Mouse (Mus musculus): Measurements from ENCODE around the gene Gucy1a1.

The Gucy1a1 gene

GRCm38 (mm10) chr3:82074201-82074851 lies 71.3 kb downstream of the Gucy1a1 start, which contains the start of gene Gucy1b1:
Gene Gucy1b1 (minus strand): TSS chr3:82074689.
- DNase-seq (ENCODE audit: low spot score in 2 of 2) = peak; percentile 88 to 89

DNA sequence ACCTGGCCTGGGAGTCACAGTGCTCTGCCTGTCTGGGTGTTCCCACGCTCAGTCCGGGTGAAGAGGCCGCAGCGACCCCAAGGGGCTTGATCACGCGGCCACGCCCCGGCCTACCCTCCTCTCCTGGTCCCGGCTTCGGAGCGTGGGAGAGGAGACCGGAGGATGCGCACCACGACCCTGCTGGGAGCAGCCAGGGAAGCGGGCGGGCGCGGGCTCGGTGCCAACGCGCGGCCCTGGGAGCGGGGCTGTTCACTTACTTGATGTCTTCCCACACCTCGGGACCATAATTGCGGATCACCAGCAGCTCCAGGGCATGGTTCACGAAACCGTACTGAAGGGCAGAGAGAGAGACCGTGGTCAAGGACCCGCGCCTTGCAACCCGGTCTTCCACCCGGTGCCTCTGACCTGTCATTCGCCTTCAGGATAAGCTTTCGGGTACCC lies 71.8 kb downstream of the Gucy1a1 start:
- DNase-seq (ENCODE audit: low spot score in 2 of 2) = peak; percentile 78

DNA sequence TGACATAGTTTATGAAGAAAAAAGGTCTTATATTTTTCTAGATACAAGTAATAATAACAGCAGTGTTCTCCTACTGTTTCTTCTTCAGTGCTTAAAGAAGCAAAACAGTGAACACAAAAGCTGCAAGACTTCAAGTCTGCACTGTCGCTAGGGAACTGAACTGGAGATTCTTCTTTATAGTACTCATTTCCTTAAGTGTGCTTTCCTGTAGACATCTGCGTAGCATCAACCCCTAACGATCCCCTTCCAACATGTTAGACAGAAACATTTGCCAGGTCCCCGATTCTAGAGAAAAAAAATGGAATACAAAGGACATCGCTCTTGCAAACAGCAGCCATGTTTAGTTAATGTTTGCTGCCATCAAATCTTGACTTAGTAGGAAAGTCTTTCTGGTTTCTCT lies 77.8 kb downstream of the Gucy1a1 start:
- no peak for DNase-seq (ENCODE audit: low spot score in 2 of 2)

DNA sequence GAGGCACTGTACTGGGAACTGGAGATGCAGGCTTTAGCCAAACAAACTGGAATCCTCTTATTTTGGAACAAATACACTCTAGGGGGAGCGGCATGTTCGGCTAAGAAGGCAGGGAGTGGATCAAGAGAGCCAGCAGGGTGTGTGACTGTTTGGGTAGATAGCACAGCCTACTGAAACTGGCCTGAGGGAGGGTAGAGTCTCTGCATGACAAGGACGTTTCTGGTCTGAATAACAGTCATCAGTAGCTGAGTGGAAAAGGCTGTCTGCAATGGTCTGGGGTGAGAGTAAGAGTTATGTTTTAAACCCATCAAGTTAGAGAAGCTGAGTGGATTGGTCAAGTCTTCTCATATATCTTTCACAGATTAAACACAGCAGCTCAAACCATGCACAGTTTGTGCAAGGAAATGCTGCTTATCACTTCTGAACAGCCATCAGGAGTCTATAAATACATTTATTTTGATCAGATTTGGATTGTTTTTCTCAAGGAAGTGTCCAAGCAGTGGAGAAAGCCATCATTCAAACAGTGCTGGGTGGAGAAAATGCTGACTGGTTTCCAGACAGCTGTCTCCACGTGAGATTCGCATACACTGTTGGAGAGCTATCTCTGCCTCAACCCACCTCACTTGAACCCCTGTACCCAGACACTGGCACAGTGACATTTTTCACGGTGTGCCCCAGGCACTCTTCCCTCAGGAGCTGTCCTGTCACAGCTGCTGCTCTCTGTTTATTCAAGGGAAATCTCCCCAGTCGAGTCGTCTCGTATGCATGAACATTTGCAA lies 84.0 kb downstream of the Gucy1a1 start:
- no peak for DNase-seq (ENCODE audit: low spot score in 2 of 2)

- no peak for DNase-seq (ENCODE audit: low spot score in 2 of 2)
Observed at GRCm38 (mm10) chr3:82057201-82057600, 88.4 kb downstream of the Gucy1a1 start.

GRCm38 (mm10) chr3:82054283-82054974 lies 91.2 kb downstream of the Gucy1a1 start:
- no peak for DNase-seq (ENCODE audit: low spot score in 2 of 2)

GRCm38 (mm10) chr3:82052029-82052428 lies 93.6 kb downstream of the Gucy1a1 start:
- DNase-seq (ENCODE audit: low spot score in 2 of 2) = no peak

DNA sequence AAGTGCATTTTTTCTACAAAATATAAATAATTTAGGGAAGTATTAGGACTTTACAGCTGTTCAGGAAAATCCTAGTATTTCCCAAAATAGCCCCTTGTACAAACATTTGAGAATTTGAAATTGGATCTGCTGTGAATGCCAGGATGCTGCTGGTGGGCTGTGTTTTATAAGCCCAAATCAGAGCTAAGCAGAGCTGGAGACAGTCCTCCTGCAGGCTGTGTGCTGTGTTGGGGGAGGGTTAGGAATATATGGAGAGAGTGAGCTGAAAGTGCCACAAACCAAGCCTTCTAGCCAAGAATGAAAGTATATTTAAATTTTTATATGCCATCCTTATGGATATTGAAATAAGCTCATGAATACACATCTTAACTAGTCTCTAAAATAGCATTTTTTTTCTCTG lies 94.1 kb downstream of the Gucy1a1 start:
- DNase-seq (ENCODE audit: low spot score in 2 of 2) = no peak

DNA sequence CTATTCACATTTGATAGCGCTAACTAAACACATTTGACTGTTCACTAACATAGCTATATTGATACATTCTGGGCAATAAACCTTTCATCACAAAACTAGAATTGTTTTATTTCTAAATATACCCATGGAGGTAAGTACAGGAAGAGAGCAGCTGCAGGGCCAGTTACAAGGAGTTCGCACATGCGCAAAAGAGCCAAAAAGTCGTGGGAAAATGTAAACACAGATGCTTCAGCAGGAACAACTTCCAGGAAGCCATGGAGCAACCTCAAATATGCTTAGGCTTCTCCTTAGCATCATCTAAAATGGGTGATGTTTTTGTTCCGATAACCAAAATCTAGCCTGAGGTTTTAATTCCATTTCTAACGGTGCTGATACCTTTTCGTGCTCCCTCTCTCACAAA lies 96.9 kb downstream of the Gucy1a1 start:
- no peak for DNase-seq (ENCODE audit: low spot score in 2 of 2)

GRCm38 (mm10) chr3:82048078-82048477 lies 97.5 kb downstream of the Gucy1a1 start:
- no peak for DNase-seq (ENCODE audit: low spot score in 2 of 2)

DNA sequence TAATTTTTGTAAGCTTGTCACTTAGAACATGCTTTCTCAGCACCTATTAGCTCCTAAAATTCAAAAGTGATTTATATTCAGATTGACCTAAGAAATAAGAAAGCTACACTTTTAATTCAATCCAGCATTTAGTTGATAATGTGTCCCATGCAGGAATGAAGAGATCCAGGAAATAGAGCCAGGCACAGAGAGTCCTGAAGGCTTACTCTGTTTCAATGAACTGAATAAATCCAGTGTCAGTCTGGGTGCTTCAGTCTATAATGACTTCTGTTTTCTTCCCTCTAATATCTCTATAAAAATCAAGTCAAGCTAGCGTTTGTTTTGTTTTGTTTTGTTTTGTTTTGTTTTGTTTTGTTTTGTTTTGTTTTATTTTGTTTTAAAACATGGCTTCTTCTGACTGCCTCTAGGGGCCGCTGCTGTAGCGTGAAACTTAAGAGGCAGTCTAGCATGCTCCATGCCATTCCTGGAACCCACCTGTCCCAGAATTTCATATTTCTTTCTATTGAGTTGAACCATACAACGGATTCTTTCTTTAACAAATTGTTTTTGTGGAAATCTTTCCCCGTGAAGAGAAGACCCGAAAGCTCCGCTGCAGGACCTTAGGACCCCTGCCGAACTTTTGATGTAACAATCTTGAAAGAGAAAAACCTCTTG lies 98.4 kb downstream of the Gucy1a1 start:
- no peak for DNase-seq (ENCODE audit: low spot score in 2 of 2)

DNA sequence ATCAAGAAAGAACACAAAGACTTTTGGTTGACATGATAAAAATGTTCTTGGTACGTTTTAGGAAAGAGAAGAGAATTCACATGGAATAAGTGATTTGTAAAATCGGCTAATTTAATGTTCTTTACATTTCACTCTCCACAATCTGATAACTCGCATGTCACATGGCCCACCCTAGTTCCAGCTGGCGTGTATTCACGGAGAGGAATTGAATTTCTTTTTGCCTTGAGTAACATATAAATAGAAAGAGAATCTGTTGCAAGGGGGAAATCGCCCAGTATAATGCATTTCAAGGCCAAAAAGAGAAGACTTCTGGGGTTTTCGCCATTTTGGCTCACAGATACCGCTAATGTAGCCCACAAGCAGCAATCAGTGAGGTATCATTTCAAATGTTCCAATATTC lies 99.5 kb downstream of the Gucy1a1 start:
- DNase-seq (ENCODE audit: low spot score in 2 of 2) = no peak

- no peak for DNase-seq (ENCODE audit: low spot score in 2 of 2)
Observed at GRCm38 (mm10) chr3:82044902-82045301, 100.7 kb downstream of the Gucy1a1 start.

DNA sequence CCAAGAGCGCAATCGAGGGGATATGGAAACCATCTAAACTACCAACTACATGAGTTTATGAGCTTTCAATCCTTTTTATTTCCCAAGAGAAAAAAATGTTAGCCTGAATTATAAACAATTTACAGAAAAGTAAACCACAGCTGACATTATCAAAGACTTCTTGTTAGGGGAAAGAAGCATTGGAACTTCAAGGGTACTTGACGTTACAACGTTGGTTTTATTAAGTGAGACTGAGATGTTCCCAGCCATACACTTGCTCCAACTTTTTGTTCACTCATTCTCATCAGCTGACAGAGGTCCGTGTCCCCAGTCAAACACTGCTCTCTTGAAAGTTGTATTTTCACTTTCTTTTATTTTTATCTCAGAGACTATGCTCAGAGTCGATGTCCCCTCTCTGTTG lies 101.9 kb downstream of the Gucy1a1 start:
- DNase-seq (ENCODE audit: low spot score in 2 of 2) = no peak

Measured in frontal cortex, postnatal 36 days (tissue).